9 mouse cellular contexts compared by ENCODE assay signal in the genomic region with DNA sequence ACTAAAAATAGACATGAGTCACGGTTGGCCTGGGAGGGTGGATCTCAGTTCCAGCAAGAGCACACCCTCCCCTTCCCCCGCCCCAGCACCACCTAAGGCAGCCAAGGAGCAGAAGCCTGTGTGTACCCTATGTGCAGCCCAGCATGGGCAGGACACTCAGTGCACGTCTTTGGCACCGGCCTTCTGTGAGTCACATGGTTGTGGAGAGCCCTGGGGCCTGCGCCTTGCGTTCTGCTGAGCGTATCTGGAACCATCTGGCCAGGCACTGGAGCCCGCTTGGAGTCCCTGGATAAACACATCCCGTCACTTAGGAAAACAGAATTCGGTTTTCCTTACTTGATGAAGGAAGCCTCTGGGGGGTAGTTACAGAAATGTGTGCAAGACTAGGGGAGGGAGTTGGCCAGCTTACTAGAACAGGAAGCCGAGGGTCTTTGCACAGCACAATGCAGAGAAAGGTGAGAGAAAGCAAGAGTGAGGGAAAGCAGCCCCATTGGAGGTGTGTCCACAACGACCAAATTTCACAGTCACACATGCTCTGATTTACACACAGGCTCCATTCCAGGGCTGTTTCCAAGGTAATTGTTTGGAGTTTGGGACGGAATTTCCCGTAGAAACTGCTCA. TPM values are rescaled to one million over a fixed set of nuclear protein-coding genes. Genes with fewer than 3 reads are reported as not detected.
A peak's percentile ranks its signal among the peaks of the same experiment; 100 is the strongest.
DNase-seq lines count a peak whose midpoint lies in the region; ATAC-seq lines count a peak whose summit lies in the region.
"Had no signal": no experiment of that assay in that cellular context is flagged by ENCODE, and none has a peak within 500 bp of the region (broad histone marks: within the 10 kb centered on the region; RNA-seq: fewer than 3 reads in every experiment).

No protein-coding gene starts in this region.

- H3K4me1 ChIP-seq in forebrain, embryonic 11.5 days (replicated peaks; ENCODE audit: control insufficient read depth, insufficient read depth, low read length) = 0 out of 2 replicates have a peak, but pooled peaks cover 2% of the 10 kb centered on the region
- H3K4me1 ChIP-seq in forebrain, embryonic 12.5 days = 0 out of 2 replicates have a peak, but pooled peaks cover 2% of the 10 kb centered on the region
- peaks cover 9% of the 10 kb centered on the region; the same call in 1 of the 2 replicates for H3K4me1 ChIP-seq in intestine, embryonic 15.5 days (replicated peaks)
- H3K4me1 ChIP-seq in limb, embryonic 11.5 days (ENCODE audit: control insufficient read depth, insufficient read depth, low read length) = no peaks in the 10 kb centered on the region

- no peaks in the 10 kb centered on the region for H3K27me3 ChIP-seq in forebrain, embryonic 11.5 days (ENCODE audit: control insufficient read depth, insufficient read depth, low read length)
- H3K27me3 ChIP-seq in forebrain, embryonic 12.5 days = no peaks in the 10 kb centered on the region
- no peaks in the 10 kb centered on the region for H3K27me3 ChIP-seq in intestine, embryonic 15.5 days (replicated peaks)
- no peaks in the 10 kb centered on the region for H3K27me3 ChIP-seq in limb, embryonic 11.5 days (ENCODE audit: control insufficient read depth, insufficient read depth, low read length)

- 75% methylated on average over 14 of the region's 14 CpGs for WGBS in forebrain, embryonic 11.5 days
- 78% methylated on average over 14 of the region's 14 CpGs for WGBS in forebrain, embryonic 12.5 days
- WGBS in intestine, embryonic 15.5 days = 39% methylated on average over 14 of the region's 14 CpGs
- WGBS in limb, embryonic 11.5 days = 60% methylated on average over 14 of the region's 14 CpGs

- H3K4me3 ChIP-seq in forebrain, embryonic 11.5 days (ENCODE audit: low read depth, low read length) = no peak overlapping the region
- no peak overlapping the region for H3K4me3 ChIP-seq in forebrain, embryonic 12.5 days (replicated peaks)
- H3K4me3 ChIP-seq in intestine, embryonic 15.5 days (replicated peaks) = no peak overlapping the region
- H3K4me3 ChIP-seq in limb, embryonic 11.5 days (ENCODE audit: low read depth, low read length) = no peak overlapping the region

- peak; percentile 57 for DNase-seq in forebrain, embryonic 11.5 days (ENCODE audit: low spot score)
- DNase-seq in cerebellum, adult 9-10 months = peak; percentile 77
- DNase-seq in gastrocnemius, postnatal 25 days = peak; percentile 93
- peak; percentile 43 for DNase-seq in limb, embryonic 11.5 days (ENCODE audit: low spot score)
- DNase-seq in right cerebral cortex, postnatal 4 days = peak; percentile 37
- no peak for DNase-seq in thymus, adult 18-20 months

- H3K27ac ChIP-seq in forebrain, embryonic 11.5 days (ENCODE audit: low read depth, low read length) = no peak overlapping the region
- H3K27ac ChIP-seq in forebrain, embryonic 12.5 days = no peak overlapping the region
- H3K27ac ChIP-seq in intestine, embryonic 15.5 days = peak overlapping the region; percentile 57
- H3K27ac ChIP-seq in limb, embryonic 11.5 days (replicated peaks; ENCODE audit: low read depth, low read length) = peak overlapping the region; percentile 73

- no peaks in the 10 kb centered on the region for H3K36me3 ChIP-seq in forebrain, embryonic 11.5 days (ENCODE audit: control insufficient read depth, insufficient read depth, low read length)
- H3K36me3 ChIP-seq in forebrain, embryonic 12.5 days (replicated peaks) = no peaks in the 10 kb centered on the region
- no peaks in the 10 kb centered on the region for H3K36me3 ChIP-seq in intestine, embryonic 15.5 days
- H3K36me3 ChIP-seq in limb, embryonic 11.5 days (ENCODE audit: control insufficient read depth, insufficient read depth, low read length) = no peaks in the 10 kb centered on the region

- no peak overlapping the region for H3K9ac ChIP-seq in forebrain, embryonic 11.5 days (ENCODE audit: low read length)
- H3K9ac ChIP-seq in forebrain, embryonic 12.5 days = no peak overlapping the region
- H3K9ac ChIP-seq in intestine, embryonic 15.5 days = no peak overlapping the region
- no peak overlapping the region for H3K9ac ChIP-seq in limb, embryonic 11.5 days (ENCODE audit: low read length)

- no peak for ATAC-seq in forebrain, embryonic 11.5 days (replicated peaks; ENCODE audit: low FRiP score)
- no peak for ATAC-seq in forebrain, embryonic 12.5 days (ENCODE audit: low FRiP score)
- ATAC-seq in intestine, embryonic 15.5 days = peak; percentile 95
- ATAC-seq in limb, embryonic 11.5 days (ENCODE audit: insufficient number of reproducible peaks, low FRiP score, low TSS enrichment, low read depth) = peak; percentile 91

- H3K4me2 ChIP-seq in forebrain, embryonic 11.5 days (ENCODE audit: low read depth, low read length, severe bottlenecking) = no peak overlapping the region
- no peak overlapping the region for H3K4me2 ChIP-seq in forebrain, embryonic 12.5 days
- no peak overlapping the region for H3K4me2 ChIP-seq in intestine, embryonic 15.5 days (replicated peaks)
- H3K4me2 ChIP-seq in limb, embryonic 11.5 days (ENCODE audit: low read depth, severe bottlenecking) = no peak overlapping the region

- no peaks in the 10 kb centered on the region for H3K9me3 ChIP-seq in forebrain, embryonic 11.5 days (ENCODE audit: control insufficient read depth, low read length)
- H3K9me3 ChIP-seq in forebrain, embryonic 12.5 days = no peaks in the 10 kb centered on the region
- H3K9me3 ChIP-seq in intestine, embryonic 15.5 days = no peaks in the 10 kb centered on the region
- H3K9me3 ChIP-seq in limb, embryonic 11.5 days (ENCODE audit: control insufficient read depth, low read length) = no peaks in the 10 kb centered on the region

RNA-seq across cellular contexts. Expression of a gene that starts 18.0 kb away (rescaled TPM):
- 0.13 and 0.23 TPM in 2 replicates for polyA plus RNA-seq in forebrain, embryonic 11.5 days (2014; fragmentation: Nextera tagmentation; extraction: Ambion mirVana)
- 0.14 and 0.21 TPM in 2 replicates for polyA plus RNA-seq in forebrain, embryonic 12.5 days (2016; fragmentation: Nextera tagmentation; extraction: Ambion mirVana)
- total RNA-seq in gastrocnemius, postnatal 25 days (2021) = under 1 TPM; 0.26 to 0.51 TPM
- 0.85 and 1.6 TPM in 2 replicates for polyA plus RNA-seq in intestine, embryonic 15.5 days (2015; fragmentation: Nextera tagmentation; extraction: Ambion mirVana)
- polyA plus RNA-seq in limb, embryonic 11.5 days (2014; fragmentation: Nextera tagmentation; extraction: Ambion mirVana) = 0.08 and 0.17 TPM in 2 replicates

RNA-seq across cellular contexts. Expression of a gene that starts 53.1 kb away (rescaled TPM):
- 6.3 and 7.6 TPM in 2 replicates for polyA plus RNA-seq in forebrain, embryonic 11.5 days (2014; fragmentation: Nextera tagmentation; extraction: Ambion mirVana)
- polyA plus RNA-seq in forebrain, embryonic 12.5 days (2016; fragmentation: Nextera tagmentation; extraction: Ambion mirVana) = 10.4 and 13.5 TPM in 2 replicates
- 100 to 1,000 TPM in 1 of 2 experiments, 10 to 100 TPM in 1; 86.2 to 121 TPM for total RNA-seq in gastrocnemius, postnatal 25 days (2021)
- polyA plus RNA-seq in intestine, embryonic 15.5 days (2015; fragmentation: Nextera tagmentation; extraction: Ambion mirVana) = 73.2 and 74.5 TPM in 2 replicates
- polyA plus RNA-seq in limb, embryonic 11.5 days (2014; fragmentation: Nextera tagmentation; extraction: Ambion mirVana) = 7.5 and 10.3 TPM in 2 replicates

RNA-seq across cellular contexts. Expression of a gene that starts 56.1 kb away (rescaled TPM):
- polyA plus RNA-seq in forebrain, embryonic 11.5 days (2014; fragmentation: Nextera tagmentation; extraction: Ambion mirVana) = not detected in 2 replicates
- polyA plus RNA-seq in forebrain, embryonic 12.5 days (2016; fragmentation: Nextera tagmentation; extraction: Ambion mirVana) = not detected in 2 replicates
- not detected for total RNA-seq in gastrocnemius, postnatal 25 days (2021)
- not detected in 2 replicates for polyA plus RNA-seq in intestine, embryonic 15.5 days (2015; fragmentation: Nextera tagmentation; extraction: Ambion mirVana)
- not detected in 2 replicates for polyA plus RNA-seq in limb, embryonic 11.5 days (2014; fragmentation: Nextera tagmentation; extraction: Ambion mirVana)
- polyA plus RNA-seq: gonadal fat pad, adult 2 months had no signal

Comparison
In these comparisons a context has a peak if more than half of its experiments do, and no peak if none do; other contexts are left out.
1. ATAC-seq: peak in intestine, embryonic 15.5 days (single experiment) and limb, embryonic 11.5 days (single experiment); none in forebrain, embryonic 11.5 days (single experiment) and forebrain, embryonic 12.5 days (single experiment).
2. DNase-seq: peak in forebrain, embryonic 11.5 days (single experiment), cerebellum, adult 9-10 months (single experiment), gastrocnemius, postnatal 25 days (single experiment), limb, embryonic 11.5 days (single experiment) and right cerebral cortex, postnatal 4 days (single experiment); none in thymus, adult 18-20 months (0 of 2).
3. H3K27ac ChIP-seq: peak in intestine, embryonic 15.5 days (single experiment) and limb, embryonic 11.5 days (single experiment); none in forebrain, embryonic 11.5 days (single experiment) and forebrain, embryonic 12.5 days (single experiment).